Mouse (Mus musculus) liver, embryonic 11.5 days (tissue): ENCODE measurements around the gene Foxp1. TPM values are rescaled to one million over a fixed set of nuclear protein-coding genes. Genes with fewer than 3 reads are reported as not detected.

Experiments
- ATAC-seq: fragments of 200-750 bp; cut with Nextera tagmentation; replicated peaks from 2 replicates; pipeline ENCODE4 v1.8.0; 2017; ENCODE audit warnings: moderate number of reproducible peaks, mild to moderate bottlenecking, moderate TSS enrichment, moderate library complexity; ENCODE audit not compliant: low FRiP score
- DNase-seq: peaks from one replicate; pipeline ENCODE4 v3.0.0-alpha.2; 2017; ENCODE audit warnings: low spot score
- H3K27ac ChIP-seq: fragments of 300-500 bp; sonication (generic); 2 replicates; pipeline ENCODE4 v1.5.1; 2014; ENCODE audit warnings: mild to moderate bottlenecking, low read depth, low read length, control low read depth
- H3K27me3 ChIP-seq: fragments of 300-500 bp; sonication (generic); replicated peaks from 2 replicates; pipeline ENCODE4 v1.6.1; 2014; ENCODE audit warnings: low read length, mixed read lengths; ENCODE audit not compliant: control insufficient read depth, insufficient read depth
- H3K36me3 ChIP-seq: fragments of 300-500 bp; sonication (generic); 2 replicates; pipeline ENCODE4 v1.6.1; 2014; ENCODE audit warnings: mild to moderate bottlenecking, low read length, moderate library complexity, mixed read lengths; ENCODE audit not compliant: control insufficient read depth, insufficient read depth
- H3K4me1 ChIP-seq: fragments of 300-500 bp; sonication (generic); replicated peaks from 2 replicates; pipeline ENCODE4 v1.6.1; 2014; ENCODE audit warnings: low read length, mixed read lengths; ENCODE audit not compliant: control insufficient read depth, insufficient read depth
- H3K4me2 ChIP-seq: fragments of 300-500 bp; sonication (generic); 2 replicates; pipeline ENCODE4 v1.6.1; 2014; ENCODE audit warnings: mild to moderate bottlenecking, control low read depth, moderate library complexity
- H3K4me3 ChIP-seq: fragments of 300-500 bp; sonication (generic); 2 replicates; pipeline ENCODE4 v1.5.1; 2014; ENCODE audit warnings: low read depth, low read length, control low read depth
- H3K9ac ChIP-seq: fragments of 300-500 bp; sonication (generic); 2 replicates; pipeline ENCODE4 v1.6.1; 2014; ENCODE audit warnings: low read depth, low read length, control low read depth
- H3K9me3 ChIP-seq: fragments of 300-500 bp; sonication (generic); 2 replicates; pipeline ENCODE4 v1.6.1; 2016; ENCODE audit warnings: low read length, inconsistent platforms, mixed read lengths; ENCODE audit not compliant: control insufficient read depth
- WGBS: fragments of 180-500 bp; shearing (Covaris S2); extraction: QIAGEN DNeasy Blood & Tissue Kit; methylation state at CpG from one replicate; pipeline ENCODE4 v1.1.7; 2014; 5-methylcytosine and 5-hydroxymethylcytosine counted together
- polyA plus RNA-seq: library from polyadenylated mRNA; unstranded; fragments of >200 nt; fragmentation: Nextera tagmentation; extraction: Ambion mirVana; gene quantifications from 2 replicates; pipeline ENCODE4 v1.2.1, GENCODE M21; 2014

Gene Foxp1
- polyA plus RNA-seq, 1 experiment from 2014 or later: 62.1 TPM

GRCm38 (mm10) chr6:98984626-98985025 is 537.9 kb downstream of the Foxp1 start:
- Histone ChIP-seq H3K9me3 (no peaks in the 10 kb centered on the region), H3K4me2 (no peak overlapping the region), H3K4me1 (peaks cover 16% of the 10 kb centered on the region), H3K36me3 (no peaks in the 10 kb centered on the region), H3K4me3 (no peak overlapping the region), H3K27me3 (no peaks in the 10 kb centered on the region), H3K27ac (no peak overlapping the region; the same call in 1 of the 2 replicates), H3K9ac (no peak overlapping the region)
- no peak for DNase-seq
- WGBS: 74% methylated on average over 6 of the region's 6 CpGs
- no peak for ATAC-seq

- Histone ChIP-seq H3K9ac (no peak overlapping the region), H3K36me3 (no peaks in the 10 kb centered on the region), H3K9me3 (no peaks in the 10 kb centered on the region), H3K27me3 (no peaks in the 10 kb centered on the region), H3K4me3 (no peak overlapping the region), H3K4me2 (no peak overlapping the region), H3K27ac (no peak overlapping the region), H3K4me1 (peaks cover 18% of the 10 kb centered on the region)
- DNase-seq (no peak), ATAC-seq (no peak)
- WGBS: 66% methylated on average over 2 of the region's 2 CpGs
These were observed 538.5 kb downstream of the Foxp1 start for GRCm38 (mm10) chr6:98984026-98984425.

GRCm38 (mm10) chr6:98983311-98983838 is 539.1 kb downstream of the Foxp1 start:
- H3K27ac ChIP-seq: no peak overlapping the region
- H3K9ac ChIP-seq: no peak overlapping the region
- H3K9me3 ChIP-seq: no peaks in the 10 kb centered on the region
- no peak overlapping the region for H3K4me3 ChIP-seq
- H3K4me2 ChIP-seq: no peak overlapping the region
- DNase-seq (no peak), ATAC-seq (peak; percentile 65)
- H3K36me3 ChIP-seq: no peaks in the 10 kb centered on the region
- WGBS: 49% methylated on average over 3 of the region's 3 CpGs
- no peaks in the 10 kb centered on the region for H3K27me3 ChIP-seq
- H3K4me1 ChIP-seq: peaks cover 18% of the 10 kb centered on the region

GRCm38 (mm10) chr6:98981265-98981664 is 541.3 kb downstream of the Foxp1 start:
- H3K36me3 ChIP-seq: peaks cover 8% of the 10 kb centered on the region
- H3K4me1 ChIP-seq: peaks cover 16% of the 10 kb centered on the region
- no peaks in the 10 kb centered on the region for H3K27me3 ChIP-seq
- no peak overlapping the region for H3K9ac ChIP-seq
- 82% methylated on average over 6 of the region's 6 CpGs for WGBS
- ATAC-seq (no peak), DNase-seq (no peak)
- H3K4me3 ChIP-seq: no peak overlapping the region
- H3K4me2 ChIP-seq: no peak overlapping the region
- no peaks in the 10 kb centered on the region for H3K9me3 ChIP-seq
- H3K27ac ChIP-seq: no peak overlapping the region

GRCm38 (mm10) chr6:98980432-98980831 is 542.1 kb downstream of the Foxp1 start:
- 58% methylated on average over 7 of the region's 7 CpGs for WGBS
- Histone ChIP-seq H3K4me2 (no peak overlapping the region), H3K4me3 (no peak overlapping the region), H3K4me1 (peaks cover 16% of the 10 kb centered on the region), H3K36me3 (peaks cover 8% of the 10 kb centered on the region), H3K27me3 (no peaks in the 10 kb centered on the region), H3K9ac (no peak overlapping the region), H3K9me3 (no peaks in the 10 kb centered on the region), H3K27ac (no peak overlapping the region)
- ATAC-seq (peak; percentile 51; the same call in 1 of the 2 replicates), DNase-seq (no peak)

GRCm38 (mm10) chr6:98980001-98980400 is 542.5 kb downstream of the Foxp1 start:
- Histone ChIP-seq H3K27ac (no peak overlapping the region), H3K9ac (no peak overlapping the region), H3K4me2 (no peak overlapping the region), H3K4me3 (no peak overlapping the region), H3K4me1 (peaks cover 16% of the 10 kb centered on the region), H3K36me3 (peaks cover 10% of the 10 kb centered on the region), H3K9me3 (no peaks in the 10 kb centered on the region), H3K27me3 (no peaks in the 10 kb centered on the region)
- no peak for DNase-seq
- no peak for ATAC-seq
- WGBS: 83% methylated on average over 7 of the region's 7 CpGs

GRCm38 (mm10) chr6:98977806-98978205 is 544.7 kb downstream of the Foxp1 start:
- 83% methylated on average over 4 of the region's 4 CpGs for WGBS
- peaks cover 14% of the 10 kb centered on the region for H3K36me3 ChIP-seq
- H3K27me3 ChIP-seq: no peaks in the 10 kb centered on the region
- H3K4me1 ChIP-seq: peaks cover 10% of the 10 kb centered on the region
- H3K9me3 ChIP-seq: no peaks in the 10 kb centered on the region
- no peak overlapping the region for H3K4me2 ChIP-seq
- no peak overlapping the region for H3K27ac ChIP-seq
- no peak overlapping the region for H3K9ac ChIP-seq
- no peak overlapping the region for H3K4me3 ChIP-seq
- ATAC-seq (no peak), DNase-seq (no peak)

- H3K9ac ChIP-seq: no peak overlapping the region
- no peaks in the 10 kb centered on the region for H3K27me3 ChIP-seq
- peaks cover 14% of the 10 kb centered on the region for H3K36me3 ChIP-seq
- H3K4me2 ChIP-seq: no peak overlapping the region
- no peak overlapping the region for H3K27ac ChIP-seq
- H3K9me3 ChIP-seq: no peaks in the 10 kb centered on the region
- peaks cover 5% of the 10 kb centered on the region for H3K4me1 ChIP-seq
- ATAC-seq: no peak
- H3K4me3 ChIP-seq: no peak overlapping the region
- DNase-seq: no peak
- WGBS: 82% methylated on average over 6 of the region's 6 CpGs
These were observed 546.6 kb downstream of the Foxp1 start for GRCm38 (mm10) chr6:98975918-98976317.

GRCm38 (mm10) chr6:98973433-98973832 is 549.1 kb downstream of the Foxp1 start:
- no peak for ATAC-seq
- H3K4me3 ChIP-seq: no peak overlapping the region
- no peak overlapping the region for H3K4me2 ChIP-seq
- 91% methylated on average over 5 of the region's 5 CpGs for WGBS
- peaks cover 14% of the 10 kb centered on the region for H3K36me3 ChIP-seq
- no peak for DNase-seq
- H3K9ac ChIP-seq: no peak overlapping the region
- H3K4me1 ChIP-seq: no peaks in the 10 kb centered on the region
- H3K27me3 ChIP-seq: no peaks in the 10 kb centered on the region
- H3K9me3 ChIP-seq: no peaks in the 10 kb centered on the region
- no peak overlapping the region for H3K27ac ChIP-seq
